Mouse (Mus musculus): ENCODE data around the gene Hoxc13.

GRCm38 (mm10) chr15:102961728-102962127 is 40.8 kb downstream of the Hoxc13 start:
- TF ChIP-seq POLR2A (IDR thresholded peaks at IDR 0.05; ENCODE audit: extremely low read depth, insufficient read depth, low read length): no peak
- no peak for TF ChIP-seq CTCF (IDR thresholded peaks at IDR 0.05; ENCODE audit: extremely low read depth, insufficient read depth, low read length)
